10 mouse cellular contexts compared by ENCODE assay signal in the genomic region with DNA sequence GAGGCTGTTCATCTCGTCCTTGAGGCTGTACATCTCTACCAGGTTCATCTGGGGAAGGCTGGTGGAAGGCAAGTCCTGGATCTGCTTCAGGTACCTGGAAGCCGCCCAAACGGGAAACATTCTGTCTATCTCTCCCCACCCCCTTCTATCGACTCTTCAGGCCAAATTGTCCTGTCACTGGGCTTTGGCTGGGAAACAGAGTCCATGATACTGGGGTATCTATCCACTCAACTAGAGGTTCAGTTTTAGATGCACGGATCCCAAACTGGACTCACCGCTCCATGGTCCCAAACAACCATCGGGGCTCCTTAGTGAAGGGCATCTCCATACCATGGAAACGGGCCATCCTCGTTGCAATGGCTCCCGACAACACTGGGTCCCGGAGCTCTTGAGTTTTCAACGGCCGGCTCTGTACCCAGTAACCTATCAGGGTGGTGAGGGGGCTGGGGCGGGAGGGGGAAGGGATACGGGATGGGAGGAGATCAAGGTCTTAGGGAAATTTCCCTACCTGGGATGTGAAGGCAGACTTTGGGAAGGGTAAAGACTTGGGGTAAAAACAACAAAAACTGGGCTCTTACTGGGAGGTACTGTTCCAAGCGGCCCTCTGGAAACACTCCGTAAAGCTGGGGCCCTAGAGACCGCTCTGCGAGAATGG. TPM values are rescaled to one million over a fixed set of nuclear protein-coding genes. Genes with fewer than 3 reads are reported as not detected.
DNase-seq lines count a peak whose midpoint lies in the region; ATAC-seq and TF ChIP-seq lines count a peak whose summit lies in the region.
"Had no signal": no experiment of that assay in that cellular context is flagged by ENCODE, and none has a peak within 500 bp of the region (broad histone marks: within the 10 kb centered on the region; RNA-seq: fewer than 3 reads in every experiment).

No protein-coding gene starts in this region.

- H3K9me3 ChIP-seq in lung, embryonic 15.5 days: no peaks in the 10 kb centered on the region
- H3K9me3 ChIP-seq in forebrain, embryonic 13.5 days (replicated peaks): no peaks in the 10 kb centered on the region
- no peaks in the 10 kb centered on the region for H3K9me3 ChIP-seq in limb, embryonic 13.5 days
- H3K9me3 ChIP-seq in stomach, embryonic 14.5 days (ENCODE audit: control insufficient read depth, low read depth, low read length): no peaks in the 10 kb centered on the region

- TF ChIP-seq POLR2A in lung, adult 2 months (IDR thresholded peaks at IDR 0.05; ENCODE audit: borderline replicate concordance, extremely low read depth, low read depth, low read length): no peak

- peak overlapping the region; percentile 77 for H3K4me3 ChIP-seq in lung, embryonic 15.5 days
- H3K4me3 ChIP-seq in lung, adult 2 months (replicated peaks; ENCODE audit: extremely low read depth, low read depth, low read length): no peak overlapping the region
- peak overlapping the region; percentile 73 for H3K4me3 ChIP-seq in forebrain, embryonic 13.5 days
- peak overlapping the region; percentile 77 for H3K4me3 ChIP-seq in limb, embryonic 13.5 days
- peak overlapping the region; percentile 78 for H3K4me3 ChIP-seq in stomach, embryonic 14.5 days (ENCODE audit: low read depth, low read length)

- H3K36me3 ChIP-seq in lung, embryonic 15.5 days: peaks cover 20% of the 10 kb centered on the region
- peaks cover 46% of the 10 kb centered on the region for H3K36me3 ChIP-seq in forebrain, embryonic 13.5 days (ENCODE audit: poor library complexity, severe bottlenecking)
- H3K36me3 ChIP-seq in limb, embryonic 13.5 days: peaks cover 26% of the 10 kb centered on the region
- H3K36me3 ChIP-seq in stomach, embryonic 14.5 days (ENCODE audit: control insufficient read depth, insufficient read depth, low read length): peaks cover 15% of the 10 kb centered on the region

- no peaks in the 10 kb centered on the region for H3K27me3 ChIP-seq in lung, embryonic 15.5 days
- no peaks in the 10 kb centered on the region for H3K27me3 ChIP-seq in forebrain, embryonic 13.5 days
- H3K27me3 ChIP-seq in limb, embryonic 13.5 days: no peaks in the 10 kb centered on the region
- no peaks in the 10 kb centered on the region for H3K27me3 ChIP-seq in stomach, embryonic 14.5 days (ENCODE audit: control insufficient read depth, insufficient read depth, low read length)

- H3K27ac ChIP-seq in lung, embryonic 15.5 days: no peak overlapping the region
- H3K27ac ChIP-seq in forebrain, embryonic 13.5 days: no peak overlapping the region; the same call in 1 of the 2 replicates
- no peak overlapping the region for H3K27ac ChIP-seq in limb, embryonic 13.5 days
- H3K27ac ChIP-seq in stomach, embryonic 14.5 days (ENCODE audit: low read length): no peak overlapping the region

- no peak for TF ChIP-seq CTCF in lung, adult 2 months (IDR thresholded peaks at IDR 0.05; ENCODE audit: insufficient read depth, low read length)

- peaks cover 13% of the 10 kb centered on the region for H3K4me1 ChIP-seq in lung, embryonic 15.5 days
- H3K4me1 ChIP-seq in lung, adult 2 months (ENCODE audit: control insufficient read depth, insufficient read depth, low read length): 0 out of 2 replicates have a peak, but pooled peaks cover 3% of the 10 kb centered on the region
- peaks cover 18% of the 10 kb centered on the region for H3K4me1 ChIP-seq in forebrain, embryonic 13.5 days
- peaks cover 22% of the 10 kb centered on the region for H3K4me1 ChIP-seq in limb, embryonic 13.5 days
- H3K4me1 ChIP-seq in stomach, embryonic 14.5 days (ENCODE audit: control insufficient read depth, insufficient read depth, low read length): no peaks in the 10 kb centered on the region

- WGBS in lung, embryonic 15.5 days: 78% methylated on average over 19 of the region's 19 CpGs
- 82% methylated on average over 19 of the region's 19 CpGs for WGBS in lung, adult 2 months
- 80% methylated on average over 19 of the region's 19 CpGs for WGBS in forebrain, embryonic 13.5 days
- WGBS in limb, embryonic 13.5 days: 82% methylated on average over 19 of the region's 19 CpGs
- 83% methylated on average over 19 of the region's 19 CpGs for WGBS in stomach, embryonic 14.5 days

- no peak for ATAC-seq in lung, embryonic 15.5 days (ENCODE audit: borderline replicate concordance, extremely low read depth, low FRiP score, low TSS enrichment)
- no peak for ATAC-seq in forebrain, embryonic 13.5 days
- no peak for ATAC-seq in limb, embryonic 13.5 days (ENCODE audit: low FRiP score, low read depth)
- no peak for ATAC-seq in stomach, embryonic 14.5 days (ENCODE audit: insufficient number of reproducible peaks, insufficient read depth, low FRiP score, low read depth)

- no peak for DNase-seq in lung, adult 2 months
- DNase-seq in adrenal gland, adult 8-10 months: no peak
- no peak for DNase-seq in right cerebral cortex, postnatal 14 days
- DNase-seq in thymus, postnatal 0 days (ENCODE audit: low spot score): no peak
- DNase-seq: adrenal gland, adult 2 months; kidney, adult 8-10 months had no signal

- peak overlapping the region; percentile 88 for H3K4me2 ChIP-seq in lung, embryonic 15.5 days
- H3K4me2 ChIP-seq in forebrain, embryonic 13.5 days: peak overlapping the region; percentile 93
- peak overlapping the region; percentile 91 for H3K4me2 ChIP-seq in limb, embryonic 13.5 days (replicated peaks)
- peak overlapping the region; percentile 85 for H3K4me2 ChIP-seq in stomach, embryonic 14.5 days (replicated peaks; ENCODE audit: low read depth, low read length)

- no peak overlapping the region; the same call in 1 of the 2 replicates for H3K9ac ChIP-seq in lung, embryonic 15.5 days
- H3K9ac ChIP-seq in forebrain, embryonic 13.5 days: peak overlapping the region; percentile 80
- peak overlapping the region; percentile 75 for H3K9ac ChIP-seq in limb, embryonic 13.5 days
- no peak overlapping the region for H3K9ac ChIP-seq in stomach, embryonic 14.5 days (replicated peaks; ENCODE audit: low read depth, low read length)

RNA-seq across cellular contexts. Expression of a gene that starts 1.1 kb away (rescaled TPM):
- polyA plus RNA-seq in lung, embryonic 15.5 days (2015; fragmentation: Nextera tagmentation; extraction: Ambion mirVana): 2.3 and 2.4 TPM in 2 replicates
- 0.45 and 0.73 TPM in 2 replicates for polyA plus RNA-seq in lung, adult 2 months (2012; rRNA removed)
- 5.3 and 6.7 TPM in 2 replicates for polyA plus RNA-seq in forebrain, embryonic 13.5 days (2015; fragmentation: Nextera tagmentation; extraction: Ambion mirVana)
- polyA plus RNA-seq in limb, embryonic 13.5 days (2015; fragmentation: Nextera tagmentation; extraction: Ambion mirVana): 3.5 and 3.7 TPM in 2 replicates
- 2.4 and 3.5 TPM in 2 replicates for polyA plus RNA-seq in stomach, embryonic 14.5 days (2014; fragmentation: Nextera tagmentation; extraction: Ambion mirVana)
- total RNA-seq in adrenal gland, adult 8-10 months (2022): 1 to 10 TPM; 1.1 to 2.3 (median 1.9) TPM
- polyA plus RNA-seq in thymus, postnatal 0 days (2015; fragmentation: Nextera tagmentation; extraction: Ambion mirVana): 2.5 and 5.1 TPM in 2 replicates

RNA-seq across cellular contexts. Expression of a gene that starts 1.2 kb away (rescaled TPM):
- 0.40 TPM in 1 of 2 replicates, not detected in the other for polyA plus RNA-seq in lung, embryonic 15.5 days (2015; fragmentation: Nextera tagmentation; extraction: Ambion mirVana)
- 4.4 TPM in 1 of 2 replicates, not detected in the other for polyA plus RNA-seq in lung, adult 2 months (2012; rRNA removed)
- polyA plus RNA-seq in forebrain, embryonic 13.5 days (2015; fragmentation: Nextera tagmentation; extraction: Ambion mirVana): 0.16 TPM in 1 of 2 replicates, not detected in the other
- polyA plus RNA-seq in limb, embryonic 13.5 days (2015; fragmentation: Nextera tagmentation; extraction: Ambion mirVana): not detected in 2 replicates
- polyA plus RNA-seq in stomach, embryonic 14.5 days (2014; fragmentation: Nextera tagmentation; extraction: Ambion mirVana): not detected in 2 replicates
- total RNA-seq in adrenal gland, adult 8-10 months (2022): 1 to 10 TPM in 2 of 4 experiments, not detected in 2; 1.2 to 1.5 TPM
- polyA plus RNA-seq in thymus, postnatal 0 days (2015; fragmentation: Nextera tagmentation; extraction: Ambion mirVana): not detected in 2 replicates

RNA-seq across cellular contexts. Expression of a gene that starts 1.4 kb away (rescaled TPM):
- polyA plus RNA-seq in lung, embryonic 15.5 days (2015; fragmentation: Nextera tagmentation; extraction: Ambion mirVana): 51.3 and 57.9 TPM in 2 replicates
- polyA plus RNA-seq in lung, adult 2 months (2012; rRNA removed): 51.3 and 67.1 TPM in 2 replicates
- 67.3 and 70.9 TPM in 2 replicates for polyA plus RNA-seq in forebrain, embryonic 13.5 days (2015; fragmentation: Nextera tagmentation; extraction: Ambion mirVana)
- 55.7 and 63.6 TPM in 2 replicates for polyA plus RNA-seq in limb, embryonic 13.5 days (2015; fragmentation: Nextera tagmentation; extraction: Ambion mirVana)
- polyA plus RNA-seq in stomach, embryonic 14.5 days (2014; fragmentation: Nextera tagmentation; extraction: Ambion mirVana): 52.2 and 54.5 TPM in 2 replicates
- total RNA-seq in adrenal gland, adult 8-10 months (2022): 10 to 100 TPM; 47.0 to 76.2 (median 66.7) TPM
- 62.6 and 70.8 TPM in 2 replicates for polyA plus RNA-seq in thymus, postnatal 0 days (2015; fragmentation: Nextera tagmentation; extraction: Ambion mirVana)

RNA-seq across cellular contexts. Expression of a gene that starts 2.6 kb away (rescaled TPM):
- polyA plus RNA-seq in lung, embryonic 15.5 days (2015; fragmentation: Nextera tagmentation; extraction: Ambion mirVana): 4.2 and 5.1 TPM in 2 replicates
- 4.3 and 28.9 TPM in 2 replicates for polyA plus RNA-seq in lung, adult 2 months (2012; rRNA removed)
- polyA plus RNA-seq in forebrain, embryonic 13.5 days (2015; fragmentation: Nextera tagmentation; extraction: Ambion mirVana): 0.94 and 0.97 TPM in 2 replicates
- 0.52 and 0.57 TPM in 2 replicates for polyA plus RNA-seq in limb, embryonic 13.5 days (2015; fragmentation: Nextera tagmentation; extraction: Ambion mirVana)
- polyA plus RNA-seq in stomach, embryonic 14.5 days (2014; fragmentation: Nextera tagmentation; extraction: Ambion mirVana): 0.46 and 0.53 TPM in 2 replicates
- 10 to 100 TPM in 3 of 4 experiments, 1 to 10 TPM in 1; 6.3 to 68.6 (median 53.1) TPM for total RNA-seq in adrenal gland, adult 8-10 months (2022)
- 0.46 and 0.96 TPM in 2 replicates for polyA plus RNA-seq in thymus, postnatal 0 days (2015; fragmentation: Nextera tagmentation; extraction: Ambion mirVana)

RNA-seq across cellular contexts. Expression of a gene that starts 18.0 kb away (rescaled TPM):
- polyA plus RNA-seq in lung, embryonic 15.5 days (2015; fragmentation: Nextera tagmentation; extraction: Ambion mirVana): not detected in 2 replicates
- polyA plus RNA-seq in lung, adult 2 months (2012; rRNA removed): not detected in 2 replicates
- not detected in 2 replicates for polyA plus RNA-seq in forebrain, embryonic 13.5 days (2015; fragmentation: Nextera tagmentation; extraction: Ambion mirVana)
- not detected in 2 replicates for polyA plus RNA-seq in limb, embryonic 13.5 days (2015; fragmentation: Nextera tagmentation; extraction: Ambion mirVana)
- polyA plus RNA-seq in stomach, embryonic 14.5 days (2014; fragmentation: Nextera tagmentation; extraction: Ambion mirVana): not detected in 2 replicates
- not detected for total RNA-seq in adrenal gland, adult 8-10 months (2022)
- polyA plus RNA-seq in thymus, postnatal 0 days (2015; fragmentation: Nextera tagmentation; extraction: Ambion mirVana): not detected in 2 replicates
- total RNA-seq: adrenal gland, adult 2 months had no signal
- polyA plus RNA-seq: adrenal gland, adult 2 months had no signal

Comparison
In these comparisons a context has a peak if more than half of its experiments do, and no peak if none do; other contexts are left out.
1. H3K9ac ChIP-seq: peak in forebrain, embryonic 13.5 days (single experiment) and limb, embryonic 13.5 days (single experiment); none in lung, embryonic 15.5 days (single experiment) and stomach, embryonic 14.5 days (single experiment).
2. Peak in every context shown above with its lines, with median percentiles within 50 percentile points of each other: H3K4me2 ChIP-seq.